ENCODE assay signal across 2 mouse cellular contexts in the genomic region with DNA sequence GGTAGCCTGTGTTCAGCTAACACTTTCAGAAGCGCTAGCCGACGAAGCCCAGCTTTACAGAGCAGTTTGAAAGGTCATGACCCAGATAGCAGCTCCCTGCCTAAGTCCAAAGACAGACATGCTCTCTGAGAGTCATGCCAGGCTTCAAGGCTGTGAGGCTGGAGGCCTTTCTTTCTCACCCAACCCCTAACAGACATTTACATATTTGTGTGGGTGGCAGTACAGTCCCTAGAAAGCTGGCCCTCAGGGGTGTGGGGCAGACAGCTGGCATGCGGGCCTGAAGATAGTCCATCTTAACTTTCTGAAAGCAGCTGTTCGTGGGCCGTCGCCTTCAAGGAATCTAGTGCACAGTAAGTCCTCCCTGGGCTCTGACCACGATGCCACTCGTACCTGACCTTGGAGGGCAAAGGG.
TF ChIP-seq lines count a peak whose summit lies in the region.

No protein-coding gene starts in this region.

TF ChIP-seq in CH12.LX, 34 proteins besides CTCF, POLR2A, EP300 and RAD21 (continued from another document):
- TF ChIP-seq MAX (IDR thresholded peaks at IDR 0.05; ENCODE audit: low read length), result peak; percentile 85
- 0 out of 2 replicates have a peak, but pooled peaks have one; percentile 51 for TF ChIP-seq MAZ (IDR thresholded peaks at IDR 0.05; ENCODE audit: low read depth, low read length)
- TF ChIP-seq JUN (IDR thresholded peaks at IDR 0.05; ENCODE audit: insufficient read depth, low read depth, low read length), result no peak
- peak; percentile 39; the same call in 1 of the 2 replicates for TF ChIP-seq ELF1 (IDR thresholded peaks at IDR 0.05; ENCODE audit: low read depth, low read length)
- peak; percentile 66; the same call in 1 of the 2 replicates for TF ChIP-seq MXI1 (IDR thresholded peaks at IDR 0.05; ENCODE audit: low read depth, low read length)
- TF ChIP-seq RCOR1 (conservative IDR thresholded peaks at IDR 0.05; ENCODE audit: low read depth, low read length), result 0 out of 2 replicates have a peak, but pooled peaks have one; percentile 25
- TF ChIP-seq E2F4 (IDR thresholded peaks at IDR 0.05; ENCODE audit: insufficient replicate concordance, low read depth, low read length), result no peak
- TF ChIP-seq CHD1 (IDR thresholded peaks at IDR 0.05; ENCODE audit: low read depth, low read length), result no peak; the same call in 1 of the 2 replicates
- TF ChIP-seq ZMIZ1 (IDR thresholded peaks at IDR 0.05; ENCODE audit: low read depth, low read length), result peak; percentile 75
- no peak for TF ChIP-seq USF2 (conservative IDR thresholded peaks at IDR 0.05; ENCODE audit: low read depth, low read length)
- peak; percentile 67 for TF ChIP-seq ETS1 (conservative IDR thresholded peaks at IDR 0.05; ENCODE audit: low read depth, low read length)
- TF ChIP-seq USF1 (IDR thresholded peaks at IDR 0.05; ENCODE audit: low read depth, low read length), result no peak
- TF ChIP-seq NRF1 (IDR thresholded peaks at IDR 0.05; ENCODE audit: low read depth, low read length), result 0 out of 2 replicates have a peak, but pooled peaks have one; percentile 41
- TF ChIP-seq SIN3A (IDR thresholded peaks at IDR 0.05; ENCODE audit: low read length), result peak; percentile 83
- TF ChIP-seq MEF2A (IDR thresholded peaks at IDR 0.05; ENCODE audit: borderline replicate concordance, low read depth, low read length), result peak; percentile 41; the same call in 1 of the 2 replicates
- TF ChIP-seq JUND (conservative IDR thresholded peaks at IDR 0.05; ENCODE audit: low read depth, low read length), result no peak
- peak; percentile 55; the same call in 1 of the 2 replicates for TF ChIP-seq MYC (IDR thresholded peaks at IDR 0.05; ENCODE audit: low read depth, low read length)
- TF ChIP-seq BHLHE40 (IDR thresholded peaks at IDR 0.05; ENCODE audit: low read depth, low read length), result no peak
- TF ChIP-seq KAT2A (IDR thresholded peaks at IDR 0.05; ENCODE audit: insufficient replicate concordance, low read length), result no peak
- TF ChIP-seq UBTF (IDR thresholded peaks at IDR 0.05; ENCODE audit: low read depth, low read length), result peak; percentile 28; the same call in 1 of the 2 replicates
- no peak for TF ChIP-seq TBP (conservative IDR thresholded peaks at IDR 0.05; ENCODE audit: low read depth, low read length)
- 0 out of 2 replicates have a peak, but pooled peaks have one; percentile 26 for TF ChIP-seq HCFC1 (IDR thresholded peaks at IDR 0.05; ENCODE audit: low read depth, low read length)

TF ChIP-seq in myocyte, 11 proteins besides CTCF, POLR2A, EP300 and RAD21 (continued from another document):
- TF ChIP-seq USF1 (IDR thresholded peaks at IDR 0.05; ENCODE audit: low read depth) (no peak), CEBPB (IDR thresholded peaks at IDR 0.05; ENCODE audit: insufficient read depth, poor library complexity, severe bottlenecking) (no peak), POLR2AphosphoS2 (IDR thresholded peaks at IDR 0.05; ENCODE audit: insufficient read length, low read depth) (no peak)
